Mouse (Mus musculus) embryonic facial prominence, embryonic 11.5 days (tissue): ENCODE results near the gene Taok3. TPM values are rescaled to one million over a fixed set of nuclear protein-coding genes. Genes with fewer than 3 reads are reported as not detected.

ENCODE experiments used
- ATAC-seq: fragments of 200-750 bp; cut with Nextera tagmentation; replicated peaks from 2 replicates; pipeline ENCODE4 v1.8.0; 2017; ENCODE audit warnings: low read depth; ENCODE audit not compliant: insufficient number of reproducible peaks, low FRiP score, low TSS enrichment
- DNase-seq: peaks from one replicate; pipeline ENCODE4 v3.0.0-alpha.2; 2015; ENCODE audit warnings: low spot score
- H3K27ac ChIP-seq: fragments of 300-500 bp; sonication (generic); replicated peaks from 2 replicates; pipeline ENCODE4 v1.5.1; 2014; ENCODE audit warnings: mild to moderate bottlenecking, low read depth, low read length, control low read depth
- H3K27me3 ChIP-seq: fragments of 300-500 bp; sonication (generic); 2 replicates; pipeline ENCODE4 v1.6.1; 2014; ENCODE audit warnings: mild to moderate bottlenecking, low read length, moderate library complexity, mixed read lengths; ENCODE audit not compliant: control insufficient read depth, insufficient read depth
- H3K36me3 ChIP-seq: fragments of 300-500 bp; sonication (generic); replicated peaks from 2 replicates; pipeline ENCODE4 v1.6.1; 2014; ENCODE audit warnings: low read depth, mild to moderate bottlenecking, low read length, moderate library complexity, mixed read lengths; ENCODE audit not compliant: control insufficient read depth, insufficient read depth
- H3K4me1 ChIP-seq: fragments of 300-500 bp; sonication (generic); 2 replicates; pipeline ENCODE4 v1.6.1; 2014; ENCODE audit warnings: low read length, mixed read lengths; ENCODE audit not compliant: control insufficient read depth, insufficient read depth
- H3K4me2 ChIP-seq: fragments of 300-500 bp; sonication (generic); 2 replicates; pipeline ENCODE4 v1.6.1; 2014; ENCODE audit warnings: low read depth, mild to moderate bottlenecking, control low read depth, low read length, moderate library complexity
- H3K4me3 ChIP-seq: fragments of 300-500 bp; sonication (generic); 2 replicates; pipeline ENCODE4 v1.5.1; 2014; ENCODE audit warnings: low read depth, low read length, control low read depth
- H3K9ac ChIP-seq: fragments of 300-500 bp; sonication (generic); replicated peaks from 2 replicates; pipeline ENCODE4 v1.6.1; 2014; ENCODE audit warnings: mild to moderate bottlenecking, control low read depth, low read length
- H3K9me3 ChIP-seq: fragments of 300-500 bp; sonication (generic); replicated peaks from 2 replicates; pipeline ENCODE4 v1.6.1; 2016; ENCODE audit warnings: mild to moderate bottlenecking, low read length, inconsistent platforms, mixed read lengths; ENCODE audit not compliant: control insufficient read depth
- WGBS: fragments of 180-500 bp; shearing (Covaris S2); extraction: QIAGEN DNeasy Blood & Tissue Kit; methylation state at CpG from one replicate; pipeline ENCODE4 v1.1.7; 2014; 5-methylcytosine and 5-hydroxymethylcytosine counted together
- polyA plus RNA-seq: library from polyadenylated mRNA; unstranded; fragments of >200 nt; fragmentation: Nextera tagmentation; extraction: Ambion mirVana; gene quantifications from 2 replicates; pipeline ENCODE4 v1.2.1, GENCODE M21; 2014

Gene Taok3
- polyA plus RNA-seq, 1 experiment from 2014 or later: 12.0 TPM

- H3K4me3 ChIP-seq: no peak overlapping the region
- H3K4me2 ChIP-seq: no peak overlapping the region
- no peak overlapping the region for H3K9ac ChIP-seq
- no peak for ATAC-seq
- H3K36me3 ChIP-seq: no peaks in the 10 kb centered on the region
- no peak overlapping the region for H3K27ac ChIP-seq
- no peaks in the 10 kb centered on the region for H3K9me3 ChIP-seq
- H3K4me1 ChIP-seq: no peaks in the 10 kb centered on the region
- DNase-seq: no peak
- WGBS: 61% methylated on average over 6 of the region's 6 CpGs
- H3K27me3 ChIP-seq: no peaks in the 10 kb centered on the region
These were observed 58.6 kb downstream of the Taok3 start for GRCm38 (mm10) chr5:117178486-117178885.

GRCm38 (mm10) chr5:117181921-117182320, 62.0 kb downstream of the Taok3 start:
- no peak for ATAC-seq
- H3K4me1 ChIP-seq: no peaks in the 10 kb centered on the region
- H3K27ac ChIP-seq: no peak overlapping the region
- WGBS: 76% methylated on average over 5 of the region's 5 CpGs
- H3K4me2 ChIP-seq: no peak overlapping the region
- no peak for DNase-seq
- no peak overlapping the region for H3K4me3 ChIP-seq
- H3K36me3 ChIP-seq: no peaks in the 10 kb centered on the region
- no peaks in the 10 kb centered on the region for H3K9me3 ChIP-seq
- H3K27me3 ChIP-seq: no peaks in the 10 kb centered on the region
- no peak overlapping the region for H3K9ac ChIP-seq

DNA sequence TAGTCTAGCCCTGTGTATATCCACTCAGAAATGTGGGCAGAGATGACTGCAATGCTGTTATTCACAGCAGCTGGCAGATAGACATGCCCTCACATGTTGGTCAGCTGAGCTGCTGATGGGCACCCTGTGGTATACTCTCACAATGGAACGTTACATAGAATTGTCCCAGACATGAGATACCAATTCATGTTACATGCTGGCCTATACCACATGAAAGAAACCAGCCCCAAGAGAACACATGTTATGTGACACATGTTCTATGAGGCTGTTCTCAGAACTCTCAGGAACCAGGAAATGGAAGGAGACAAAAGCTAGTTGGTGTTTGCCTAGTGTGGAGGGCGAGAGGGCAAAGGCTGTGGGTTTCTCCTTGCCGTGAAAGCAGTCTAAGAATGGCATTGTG, 62.5 kb downstream of the Taok3 start:
- Histone ChIP-seq H3K27ac (no peak overlapping the region), H3K4me1 (no peaks in the 10 kb centered on the region), H3K9ac (no peak overlapping the region), H3K4me3 (no peak overlapping the region), H3K36me3 (no peaks in the 10 kb centered on the region), H3K4me2 (no peak overlapping the region), H3K9me3 (no peaks in the 10 kb centered on the region), H3K27me3 (no peaks in the 10 kb centered on the region)
- DNase-seq (no peak), ATAC-seq (no peak)
- WGBS: 85% methylated on average over 3 of the region's 3 CpGs

GRCm38 (mm10) chr5:117184832-117185231, 64.9 kb downstream of the Taok3 start:
- Histone ChIP-seq H3K4me3 (no peak overlapping the region), H3K9ac (no peak overlapping the region), H3K9me3 (no peaks in the 10 kb centered on the region), H3K4me2 (no peak overlapping the region), H3K27ac (no peak overlapping the region), H3K4me1 (no peaks in the 10 kb centered on the region), H3K36me3 (no peaks in the 10 kb centered on the region), H3K27me3 (no peaks in the 10 kb centered on the region)
- DNase-seq (no peak), ATAC-seq (no peak)
- WGBS: 84% methylated on average over 6 of the region's 6 CpGs

DNA sequence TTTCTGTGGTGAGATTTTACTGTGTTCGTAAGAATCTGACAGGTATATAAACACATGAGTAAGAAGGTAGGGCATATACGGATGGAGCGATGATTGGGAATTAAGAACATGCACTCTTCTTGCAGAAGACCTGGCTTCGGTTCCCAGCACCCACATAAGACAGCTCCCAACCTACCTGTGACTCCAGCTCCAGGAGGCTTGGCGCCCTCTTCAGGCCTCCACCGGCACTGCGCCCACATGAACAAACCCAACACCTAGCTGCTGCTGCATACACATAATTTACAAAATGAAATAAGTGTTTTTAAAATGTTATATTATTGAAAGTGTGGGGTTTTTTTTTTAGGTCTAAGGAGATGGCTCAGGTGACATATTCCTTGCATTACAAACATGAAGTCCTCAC, 65.7 kb downstream of the Taok3 start:
- H3K4me2 ChIP-seq: no peak overlapping the region
- no peak overlapping the region for H3K4me3 ChIP-seq
- 89% methylated on average over 7 of the region's 7 CpGs for WGBS
- no peak overlapping the region for H3K9ac ChIP-seq
- H3K27me3 ChIP-seq: no peaks in the 10 kb centered on the region
- H3K27ac ChIP-seq: no peak overlapping the region
- no peak for DNase-seq
- H3K4me1 ChIP-seq: no peaks in the 10 kb centered on the region
- no peak for ATAC-seq
- H3K9me3 ChIP-seq: no peaks in the 10 kb centered on the region
- H3K36me3 ChIP-seq: no peaks in the 10 kb centered on the region

DNA sequence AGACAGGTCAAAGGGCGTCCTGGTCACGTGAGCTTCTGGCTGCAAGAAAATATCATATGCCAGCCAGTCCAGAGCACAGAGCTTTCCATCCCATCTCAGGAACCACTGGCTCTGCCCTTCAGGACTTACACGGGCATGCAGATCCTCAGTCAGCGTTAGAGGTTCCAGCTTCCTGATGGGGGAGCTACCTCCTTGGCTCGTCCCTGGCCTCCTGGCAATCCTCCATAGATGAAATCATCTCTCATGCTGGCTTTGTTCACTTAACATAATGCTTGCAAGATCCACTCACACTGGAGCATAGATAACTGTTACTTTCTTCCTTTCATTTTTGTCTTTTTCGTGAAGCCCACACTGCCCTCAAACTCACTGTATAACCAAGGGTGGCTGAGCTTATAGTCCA, 72.1 kb downstream of the Taok3 start:
- no peaks in the 10 kb centered on the region for H3K4me1 ChIP-seq
- no peaks in the 10 kb centered on the region for H3K27me3 ChIP-seq
- no peaks in the 10 kb centered on the region for H3K9me3 ChIP-seq
- ATAC-seq: no peak
- no peak overlapping the region for H3K4me2 ChIP-seq
- H3K4me3 ChIP-seq: no peak overlapping the region
- no peak for DNase-seq
- no peak overlapping the region for H3K9ac ChIP-seq
- H3K27ac ChIP-seq: no peak overlapping the region
- 82% methylated on average over 6 of the region's 6 CpGs for WGBS
- no peaks in the 10 kb centered on the region for H3K36me3 ChIP-seq

DNA sequence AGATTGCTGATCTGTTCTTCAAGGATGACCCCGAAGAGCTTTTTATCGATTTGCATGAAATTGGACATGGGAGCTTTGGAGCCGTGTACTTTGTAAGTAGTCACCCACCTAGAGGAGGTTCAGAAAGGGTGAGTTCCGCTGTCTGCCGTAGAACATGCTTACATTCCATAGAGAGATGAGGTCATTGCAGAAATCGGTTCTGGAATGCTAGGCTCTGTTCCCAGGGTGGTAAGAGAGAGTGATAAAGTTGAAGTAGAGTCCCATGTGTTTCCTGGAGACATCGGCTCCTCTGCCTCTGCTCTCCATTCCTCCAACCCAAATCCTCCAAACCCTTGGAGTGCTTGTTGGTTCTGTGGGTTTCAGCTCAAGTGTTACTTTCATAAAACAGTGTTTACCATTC, 73.8 kb downstream of the Taok3 start:
- Histone ChIP-seq H3K27ac (no peak overlapping the region), H3K36me3 (no peaks in the 10 kb centered on the region), H3K4me3 (no peak overlapping the region), H3K27me3 (no peaks in the 10 kb centered on the region), H3K9me3 (no peaks in the 10 kb centered on the region), H3K4me1 (no peaks in the 10 kb centered on the region), H3K4me2 (no peak overlapping the region), H3K9ac (no peak overlapping the region)
- DNase-seq (no peak), ATAC-seq (no peak)
- 87% methylated on average over 7 of the region's 7 CpGs for WGBS

DNA sequence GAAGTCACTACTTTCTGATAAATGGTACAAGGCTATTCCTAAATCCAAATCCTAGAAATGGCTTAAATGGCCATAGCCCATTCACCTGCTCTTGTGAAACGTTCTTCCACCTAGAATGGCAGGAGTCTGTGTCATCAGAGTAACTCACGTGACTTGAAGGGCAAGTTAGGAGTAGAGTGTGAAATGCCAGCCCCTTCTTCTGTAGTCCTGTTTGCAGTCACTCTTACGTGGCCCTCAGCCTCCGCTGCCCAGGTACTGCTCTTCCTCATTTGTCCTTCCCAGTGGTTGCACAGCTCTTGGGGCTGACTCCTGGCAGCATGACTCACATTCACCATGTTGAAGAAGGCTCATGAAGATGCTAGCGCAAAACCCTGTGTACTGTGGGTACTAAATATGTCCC, 74.7 kb downstream of the Taok3 start:
- H3K27ac ChIP-seq: no peak overlapping the region
- H3K4me2 ChIP-seq: no peak overlapping the region
- H3K36me3 ChIP-seq: no peaks in the 10 kb centered on the region; the same call in 1 of the 2 replicates
- H3K9ac ChIP-seq: no peak overlapping the region
- no peaks in the 10 kb centered on the region for H3K27me3 ChIP-seq
- 88% methylated on average over 5 of the region's 5 CpGs for WGBS
- no peak overlapping the region for H3K4me3 ChIP-seq
- H3K9me3 ChIP-seq: no peaks in the 10 kb centered on the region
- no peak for ATAC-seq
- H3K4me1 ChIP-seq: no peaks in the 10 kb centered on the region
- DNase-seq: no peak
